Mouse (Mus musculus) CH12.LX (cell line): ENCODE measurements around the gene Rpusd4. TPM values are rescaled to one million over a fixed set of nuclear protein-coding genes. Genes with fewer than 3 reads are reported as not detected.
A peak's percentile ranks its signal among the peaks of the same experiment; 100 is the strongest.

Source experiments
- DNase-seq: peaks from one replicate; pipeline ENCODE4 v3.0.0-alpha.2; 2013; ENCODE audit errors: extremely low read depth
- H3K27ac ChIP-seq: 2 replicates; pipeline ENCODE4 v1.5.1; 2012; ENCODE audit warnings: low read depth, mild to moderate bottlenecking, control low read depth, moderate library complexity; ENCODE audit not compliant: insufficient read depth
- H3K27me3 ChIP-seq: replicated peaks from 2 replicates; pipeline ENCODE3; 2012; ENCODE audit warnings: inconsistent platforms
- H3K36me3 ChIP-seq, 2 experiments: replicated peaks in 1 of 2; 2 replicates each; pipeline versions ENCODE3 to v1.6.1; 2012; ENCODE audit warnings: inconsistent platforms in 1 of 2, low read length in 1 of 2, mild to moderate bottlenecking in 1 of 2, mixed read lengths in 1 of 2, moderate library complexity in 1 of 2; ENCODE audit not compliant: control insufficient read depth in 1 of 2, insufficient read depth in 1 of 2
- H3K4me1 ChIP-seq, 2 experiments: 2 replicates each; pipeline ENCODE4 v1.6.1; 2012; ENCODE audit warnings: inconsistent platforms in 1 of 2, moderate library complexity in 1 of 2; ENCODE audit not compliant: insufficient read depth in 2 of 2, control insufficient read depth in 1 of 2
- H3K4me2 ChIP-seq: 2 replicates; pipeline ENCODE4 v1.6.1; 2012; ENCODE audit warnings: low read depth, mild to moderate bottlenecking, control low read depth; ENCODE audit not compliant: poor library complexity, insufficient read depth, severe bottlenecking
- H3K4me3 ChIP-seq, 3 experiments: fragments of 150-350 bp in 1 of 3; sonication (generic) in 1 of 3; replicated peaks in 1 of 3; 2 replicates each; pipeline versions ENCODE3 to v1.5.1; 2011 to 2012; ENCODE audit warnings: low read depth in 2 of 3, low read length in 2 of 3, mild to moderate bottlenecking in 2 of 3, moderate library complexity in 2 of 3, control low read depth in 1 of 3, improper control_type of control experiment in 1 of 3, inconsistent platforms in 1 of 3, mixed read lengths in 1 of 3; ENCODE audit not compliant: poor library complexity in 1 of 3
- H3K79me2 ChIP-seq: replicated peaks from 2 replicates; pipeline ENCODE4 v1.6.1; 2012; ENCODE audit warnings: mild to moderate bottlenecking, moderate library complexity; ENCODE audit not compliant: control insufficient read depth, poor library complexity, insufficient read depth, severe bottlenecking; ENCODE audit errors: extremely low read depth
- H3K9ac ChIP-seq: 2 replicates; pipeline ENCODE4 v1.6.1; 2012; ENCODE audit warnings: low read depth, mild to moderate bottlenecking, control low read depth, moderate library complexity; ENCODE audit not compliant: insufficient read depth
- H3K9me3 ChIP-seq: replicated peaks from 2 replicates; pipeline ENCODE3; 2012; ENCODE audit warnings: low read length, inconsistent platforms, mixed read lengths
- BHLHE40 ChIP-seq: IDR thresholded peaks from 2 replicates; pipeline ENCODE4 v1.6.1; 2011; ENCODE audit warnings: mild to moderate bottlenecking, low read depth, low read length, improper control_type of control experiment
- CHD1 ChIP-seq: IDR thresholded peaks from 2 replicates; pipeline ENCODE4 v1.6.1; 2012; ENCODE audit warnings: low read depth, low read length, improper control_type of control experiment, inconsistent platforms
- CHD2 ChIP-seq: IDR thresholded peaks from 2 replicates; pipeline ENCODE4 v1.6.1; 2011; ENCODE audit warnings: low read length, improper control_type of control experiment
- CTCF ChIP-seq, 2 experiments: IDR thresholded peaks in 1 of 2; conservative IDR thresholded peaks in 1 of 2; 2 replicates each; pipeline ENCODE4 v1.5.1; 2011 to 2012; ENCODE audit warnings: low read depth in 2 of 2, low read length in 2 of 2, improper control_type of control experiment in 1 of 2, inconsistent platforms in 1 of 2, mild to moderate bottlenecking in 1 of 2, moderate library complexity in 1 of 2
- E2F4 ChIP-seq: IDR thresholded peaks from 2 replicates; pipeline ENCODE4 v1.6.1; 2011; ENCODE audit warnings: low read depth, low read length, improper control_type of control experiment; ENCODE audit not compliant: insufficient replicate concordance
- ELF1 ChIP-seq: IDR thresholded peaks from 2 replicates; pipeline ENCODE4 v1.6.1; 2014; ENCODE audit warnings: low read depth, mild to moderate bottlenecking, inconsistent platforms, low read length, improper control_type of control experiment
- EP300 ChIP-seq: IDR thresholded peaks from 2 replicates; pipeline ENCODE4 v1.6.1; 2011; ENCODE audit warnings: low read length, improper control_type of control experiment
- ETS1 ChIP-seq: conservative IDR thresholded peaks from 2 replicates; pipeline ENCODE4 v1.6.1; 2012; ENCODE audit warnings: low read depth, mild to moderate bottlenecking, inconsistent platforms, low read length, improper control_type of control experiment, moderate library complexity
- GABPA ChIP-seq: IDR thresholded peaks from 2 replicates; pipeline ENCODE4 v1.6.1; 2012; ENCODE audit warnings: low read depth, low read length, improper control_type of control experiment, inconsistent platforms; ENCODE audit not compliant: insufficient replicate concordance
- HCFC1 ChIP-seq: IDR thresholded peaks from 2 replicates; pipeline ENCODE4 v1.6.1; 2012; ENCODE audit warnings: low read depth, mild to moderate bottlenecking, inconsistent platforms, low read length, improper control_type of control experiment
- IRF4 ChIP-seq: IDR thresholded peaks from 2 replicates; pipeline ENCODE4 v1.6.1; 2014; ENCODE audit warnings: low read depth, mild to moderate bottlenecking, inconsistent platforms, low read length, improper control_type of control experiment
- JUN ChIP-seq: IDR thresholded peaks from 2 replicates; pipeline ENCODE4 v1.6.1; 2011; ENCODE audit warnings: low read depth, mild to moderate bottlenecking, low read length, improper control_type of control experiment, moderate library complexity; ENCODE audit not compliant: insufficient read depth
- JUND ChIP-seq: conservative IDR thresholded peaks from 2 replicates; pipeline ENCODE4 v1.6.1; 2011; ENCODE audit warnings: low read depth, low read length, improper control_type of control experiment
- KAT2A ChIP-seq: IDR thresholded peaks from 2 replicates; pipeline ENCODE4 v1.6.1; 2012; ENCODE audit warnings: low read length, improper control_type of control experiment, inconsistent platforms; ENCODE audit not compliant: insufficient replicate concordance
- MAFK ChIP-seq: IDR thresholded peaks from 2 replicates; pipeline ENCODE4 v1.6.1; 2011; ENCODE audit warnings: low read length, improper control_type of control experiment; ENCODE audit not compliant: insufficient replicate concordance
- MAX ChIP-seq: IDR thresholded peaks from 2 replicates; pipeline ENCODE4 v1.6.1; 2011; ENCODE audit warnings: low read length, improper control_type of control experiment
- MAZ ChIP-seq: IDR thresholded peaks from 2 replicates; pipeline ENCODE4 v1.6.1; 2012; ENCODE audit warnings: low read depth, mild to moderate bottlenecking, inconsistent platforms, low read length, improper control_type of control experiment, moderate library complexity
- MEF2A ChIP-seq: IDR thresholded peaks from 2 replicates; pipeline ENCODE4 v1.6.1; 2014; ENCODE audit warnings: low read depth, mild to moderate bottlenecking, inconsistent platforms, low read length, improper control_type of control experiment, borderline replicate concordance
- MXI1 ChIP-seq: IDR thresholded peaks from 2 replicates; pipeline ENCODE4 v1.6.1; 2011; ENCODE audit warnings: mild to moderate bottlenecking, low read depth, low read length, improper control_type of control experiment
- MYC ChIP-seq: IDR thresholded peaks from 2 replicates; pipeline ENCODE4 v1.6.1; 2011; ENCODE audit warnings: low read depth, mild to moderate bottlenecking, improper control_type of control experiment, low read length
- NELFE ChIP-seq: IDR thresholded peaks from 2 replicates; pipeline ENCODE4 v1.6.1; 2011; ENCODE audit warnings: low read depth, low read length, improper control_type of control experiment
- NRF1 ChIP-seq: IDR thresholded peaks from 2 replicates; pipeline ENCODE4 v1.6.1; 2014; ENCODE audit warnings: low read depth, mild to moderate bottlenecking, inconsistent platforms, low read length, improper control_type of control experiment, moderate library complexity
- PAX5 ChIP-seq: IDR thresholded peaks from 2 replicates; pipeline ENCODE4 v1.6.1; 2012; ENCODE audit warnings: low read length, inconsistent platforms, mixed read lengths
- POLR2A ChIP-seq: IDR thresholded peaks from 2 replicates; pipeline ENCODE4 v1.6.1; 2011; ENCODE audit warnings: low read depth, mild to moderate bottlenecking, improper control_type of control experiment, low read length
- POLR2AphosphoS2 ChIP-seq: IDR thresholded peaks from 2 replicates; pipeline ENCODE4 v1.6.1; 2011; ENCODE audit warnings: low read depth, low read length, improper control_type of control experiment
- RAD21 ChIP-seq: IDR thresholded peaks from 2 replicates; pipeline ENCODE4 v1.6.1; 2011; ENCODE audit warnings: low read depth, mild to moderate bottlenecking, low read length, improper control_type of control experiment, moderate library complexity
- RCOR1 ChIP-seq: conservative IDR thresholded peaks from 2 replicates; pipeline ENCODE4 v1.6.1; 2012; ENCODE audit warnings: low read depth, mild to moderate bottlenecking, inconsistent platforms, low read length, improper control_type of control experiment
- SIN3A ChIP-seq: IDR thresholded peaks from 2 replicates; pipeline ENCODE4 v1.6.1; 2012; ENCODE audit warnings: low read length, improper control_type of control experiment, inconsistent platforms
- SMC3 ChIP-seq: IDR thresholded peaks from 2 replicates; pipeline ENCODE4 v1.6.1; 2011; ENCODE audit warnings: low read depth, low read length, improper control_type of control experiment
- TBP ChIP-seq: conservative IDR thresholded peaks from 2 replicates; pipeline ENCODE4 v1.6.1; 2011; ENCODE audit warnings: low read depth, low read length, improper control_type of control experiment
- TCF12 ChIP-seq: IDR thresholded peaks from 2 replicates; pipeline ENCODE4 v1.6.1; 2014; ENCODE audit warnings: low read depth, mild to moderate bottlenecking, inconsistent platforms, low read length, improper control_type of control experiment
- UBTF ChIP-seq: IDR thresholded peaks from 2 replicates; pipeline ENCODE4 v1.6.1; 2012; ENCODE audit warnings: low read depth, mild to moderate bottlenecking, inconsistent platforms, low read length, improper control_type of control experiment, moderate library complexity
- USF1 ChIP-seq: IDR thresholded peaks from 2 replicates; pipeline ENCODE4 v1.6.1; 2014; ENCODE audit warnings: low read depth, mild to moderate bottlenecking, inconsistent platforms, low read length, improper control_type of control experiment
- USF2 ChIP-seq: conservative IDR thresholded peaks from 2 replicates; pipeline ENCODE4 v1.6.1; 2011; ENCODE audit warnings: low read depth, low read length, improper control_type of control experiment
- ZC3H11A ChIP-seq: IDR thresholded peaks from 2 replicates; pipeline ENCODE4 v1.6.1; 2012; ENCODE audit warnings: low read depth, mild to moderate bottlenecking, inconsistent platforms, low read length, improper control_type of control experiment
- ZKSCAN1 ChIP-seq: IDR thresholded peaks from 2 replicates; pipeline ENCODE4 v1.6.1; 2012; ENCODE audit warnings: low read depth, inconsistent platforms, low read length, improper control_type of control experiment, borderline replicate concordance
- ZMIZ1 ChIP-seq: IDR thresholded peaks from 2 replicates; pipeline ENCODE4 v1.6.1; 2012; ENCODE audit warnings: low read depth, mild to moderate bottlenecking, inconsistent platforms, low read length, improper control_type of control experiment
- ZNF384 ChIP-seq: IDR thresholded peaks from 2 replicates; pipeline ENCODE4 v1.6.1; 2012; ENCODE audit warnings: low read depth, low read length, improper control_type of control experiment, inconsistent platforms
- dilution Hi-C: fragments of 300-500 bp; cut with MboI; formaldehyde crosslinking; loops from 2 replicates; pipeline ENCODE4 v1.14.3; 2020; ENCODE audit warnings: low sequenced_read_pairs; ENCODE audit not compliant: extremely low pct_unique_long_range_greater_than_20kb, extremely low pct_ligation_motif_present
- in situ Hi-C: fragments of 300-500 bp; cut with MboI; formaldehyde crosslinking; loops from 3 replicates; pipeline ENCODE4 v1.14.3; 2019; ENCODE audit warnings: low sequenced_read_pairs, low pct_ligation_motif_present, low pct_unique_long_range_greater_than_20kb, mixed read lengths
- polyA plus RNA-seq: library from polyadenylated mRNA; unstranded; fragments of >175 nt; gene quantifications from 2 replicates; pipeline ENCODE4 v1.2.1, GENCODE M21; 2012; ENCODE audit warnings: low read depth; ENCODE audit not compliant: insufficient read length
- total RNA-seq, 2 experiments: library from RNA; depleted of rRNA; stranded (reverse); fragments of 300-350 nt in 1 of 2; fragments of >200 nt in 1 of 2; gene quantifications; 2 replicates each; pipeline ENCODE4 v1.2.3; 2012 to 2014

Rpusd4 gene
- total RNA-seq (2012; rRNA removed) = 27.3 and 28.2 TPM in 2 replicates
- total RNA-seq (2014; rRNA removed) = 21.7 and 23.7 TPM in 2 replicates
- polyA plus RNA-seq = 29.5 and 30.1 TPM in 2 replicates

- no peaks in the 10 kb centered on the region for H3K9me3 ChIP-seq
- H3K4me2 ChIP-seq = peak within 1 kb of the TSS; percentile 96
- peak; percentile 89 for DNase-seq
- peak within 1 kb of the TSS; percentile 62 to 94 (median 86) for H3K4me3 ChIP-seq
- TF ChIP-seq CHD2 = no peak
- no peak for TF ChIP-seq JUN
- TF ChIP-seq ZMIZ1 = peak; percentile 72
- TF ChIP-seq USF1 = peak; percentile 99
- TF ChIP-seq EP300 = 0 out of 2 replicates have a peak, but pooled peaks have one; percentile 17
- no peak for TF ChIP-seq RAD21
- peak; percentile 51 for TF ChIP-seq IRF4
- peak; percentile 98 for TF ChIP-seq USF2
- TF ChIP-seq MAFK = no peak
- peak; percentile 92 for TF ChIP-seq NRF1
- TF ChIP-seq BHLHE40 = peak; percentile 83
- peak; percentile 77; the same call in 1 of the 2 replicates for TF ChIP-seq CHD1
- peak; percentile 96 for TF ChIP-seq POLR2A
- TF ChIP-seq ZNF384 = no peak
- peak; percentile 97 for TF ChIP-seq MAX
- no peak for TF ChIP-seq E2F4
- TF ChIP-seq ELF1 = peak; percentile 55; the same call in 1 of the 2 replicates
- TF ChIP-seq SMC3 = no peak
- TF ChIP-seq TBP = peak; percentile 72
- TF ChIP-seq MXI1 = peak; percentile 88
- 0 out of 2 replicates have a peak, but pooled peaks have one; percentile 33 for TF ChIP-seq UBTF
- TF ChIP-seq CTCF (conservative IDR thresholded peaks at IDR 0.05 in 1 of 2, IDR thresholded peaks at IDR 0.05 in 1 of 2; ENCODE audit: low read depth in 2 of 2, low read length in 2 of 2) = no peak
- TF ChIP-seq KAT2A = no peak
- TF ChIP-seq GABPA = no peak
- no peak for TF ChIP-seq JUND
- no peak for TF ChIP-seq PAX5
- TF ChIP-seq TCF12 = peak; percentile 86
- 0 out of 2 replicates have a peak, but pooled peaks have one; percentile 46 for TF ChIP-seq POLR2AphosphoS2
- no peak for TF ChIP-seq ZC3H11A
- TF ChIP-seq MYC = no peak; the same call in none of the 2 replicates
- TF ChIP-seq MEF2A = peak; percentile 24; the same call in 1 of the 2 replicates
- peak; percentile 95 for TF ChIP-seq MAZ
- peak; percentile 41; the same call in 1 of the 2 replicates for TF ChIP-seq ETS1
- peak; percentile 88 for TF ChIP-seq SIN3A
- 0 out of 2 replicates have a peak, but pooled peaks have one; percentile 33 for TF ChIP-seq RCOR1
- TF ChIP-seq HCFC1 = peak; percentile 77
- no peak for TF ChIP-seq ZKSCAN1
- TF ChIP-seq NELFE = peak; percentile 92
- in situ Hi-C loops (no loop called here), dilution Hi-C loops (no loop called here)
- H3K4me1 ChIP-seq = peaks cover 0 to 52% of the 10 kb centered on the region in 2 experiments; a peak in 2 of 4 replicates
- H3K9ac ChIP-seq = peak within 1 kb of the TSS; percentile 90
- H3K27ac ChIP-seq = no peak within 1 kb of the TSS
- H3K36me3 ChIP-seq = peaks cover 14 to 38% of the 10 kb centered on the region in 2 experiments
- H3K27me3 ChIP-seq = no peaks in the 10 kb centered on the region
- H3K79me2 ChIP-seq = peaks cover 10% of the 10 kb centered on the region
These were observed at the start of gene Rpusd4, which contains the start of gene Fam118b for GRCm38 (mm10) chr9:35267146-35267975. Rpusd4 (plus strand) TSS chr9:35267865. Fam118b (minus strand) TSS chr9:35267805.
